In the genomic region with DNA sequence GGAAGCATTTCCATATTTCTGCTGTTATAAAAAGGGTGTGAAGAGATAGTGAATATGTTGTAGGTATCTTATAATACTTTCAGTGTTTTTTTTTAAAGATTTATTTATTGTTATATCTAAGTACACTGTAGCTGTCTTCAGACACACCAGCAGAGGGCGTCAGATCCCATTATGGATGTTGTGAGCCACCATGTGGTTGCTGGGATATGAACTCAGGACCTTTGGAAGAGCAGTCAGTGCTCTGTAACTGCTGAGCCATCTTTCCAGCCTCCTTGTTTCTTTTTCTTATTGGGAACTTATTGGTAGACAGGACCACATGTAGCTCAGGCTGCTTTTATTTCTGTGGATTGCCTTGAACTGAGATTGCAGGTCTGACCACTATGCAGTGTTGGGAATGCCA, we compare ENCODE assay signal across 2 mouse cellular contexts.
A peak's percentile ranks its signal among the peaks of the same experiment; 100 is the strongest.
TF ChIP-seq lines count a peak whose summit lies in the region.

No protein-coding gene starts in this region.

TF ChIP-seq in MEL, 35 proteins besides CTCF, POLR2A, EP300 and RAD21 (continued from another document):
- TF ChIP-seq MYC (IDR thresholded peaks at IDR 0.05; ENCODE audit: low read depth, low read length) (0 out of 2 replicates have a peak, but pooled peaks have one; percentile 45), SMC3 (IDR thresholded peaks at IDR 0.05; ENCODE audit: low read depth, low read length) (peak; percentile 50), TAL1 (IDR thresholded peaks at IDR 0.05; ENCODE audit: low read length) (no peak)

TF ChIP-seq in myocyte, 11 proteins besides CTCF, POLR2A, EP300 and RAD21 (continued from another document):
- no peak for TF ChIP-seq MYOG (IDR thresholded peaks at IDR 0.05; ENCODE audit: control insufficient read depth in 1 of 3, insufficient read depth in 1 of 3, insufficient read length in 2 of 3, low read depth in 2 of 3)
